Mouse (Mus musculus) kidney, embryonic 14.5 days (tissue): Measurements from ENCODE around the gene Sypl2. TPM values are rescaled to one million over a fixed set of nuclear protein-coding genes. Genes with fewer than 3 reads are reported as not detected.
"Not testable (repeated sequence)": the region's sequence is repeated elsewhere in the genome, so short reads cannot be mapped to it uniquely, and the experiment has no call there.

Source experiments
- ATAC-seq: fragments of 200-750 bp; cut with Nextera tagmentation; 2 replicates; pipeline ENCODE4 v1.8.0; 2017; ENCODE audit warnings: moderate number of reproducible peaks, mild to moderate bottlenecking, moderate TSS enrichment, moderate library complexity; ENCODE audit not compliant: low FRiP score, low TSS enrichment
- H3K27ac ChIP-seq: fragments of 300-500 bp; sonication (generic); 2 replicates; pipeline ENCODE4 v1.5.1; 2014; ENCODE audit warnings: low read depth, mild to moderate bottlenecking, low read length, moderate library complexity, mixed read lengths
- H3K27me3 ChIP-seq: fragments of 300-500 bp; sonication (generic); 2 replicates; pipeline ENCODE4 v1.6.1; 2014; ENCODE audit warnings: mild to moderate bottlenecking, low read length; ENCODE audit not compliant: control insufficient read depth, insufficient read depth
- H3K36me3 ChIP-seq: fragments of 300-500 bp; sonication (generic); 2 replicates; pipeline ENCODE4 v1.6.1; 2014; ENCODE audit warnings: low read length, mixed read lengths; ENCODE audit not compliant: control insufficient read depth, insufficient read depth
- H3K4me1 ChIP-seq: fragments of 300-500 bp; sonication (generic); 2 replicates; pipeline ENCODE4 v1.6.1; 2014; ENCODE audit warnings: low read length, mixed read lengths; ENCODE audit not compliant: control insufficient read depth, insufficient read depth
- H3K4me2 ChIP-seq: fragments of 300-500 bp; sonication (generic); replicated peaks from 2 replicates; pipeline ENCODE4 v1.6.1; 2014; ENCODE audit warnings: low read depth, mild to moderate bottlenecking, low read length
- H3K4me3 ChIP-seq: fragments of 300-500 bp; sonication (generic); 2 replicates; pipeline ENCODE4 v1.5.1; 2014; ENCODE audit warnings: mild to moderate bottlenecking, low read length
- H3K9ac ChIP-seq: fragments of 300-500 bp; sonication (generic); 2 replicates; pipeline ENCODE4 v1.6.1; 2014; ENCODE audit warnings: low read depth, mild to moderate bottlenecking, low read length, moderate library complexity
- H3K9me3 ChIP-seq: fragments of 300-500 bp; sonication (generic); 2 replicates; pipeline ENCODE4 v1.6.1; 2016; ENCODE audit warnings: low read length; ENCODE audit not compliant: control insufficient read depth
- WGBS: fragments of 180-500 bp; shearing (Covaris S2); extraction: QIAGEN DNeasy Blood & Tissue Kit; methylation state at CpG from one replicate; pipeline ENCODE4 v1.1.7; 2014; 5-methylcytosine and 5-hydroxymethylcytosine counted together
- polyA plus RNA-seq: library from polyadenylated mRNA; unstranded; fragments of >200 nt; fragmentation: Nextera tagmentation; extraction: Ambion mirVana; gene quantifications from 2 replicates; pipeline ENCODE4 v1.2.1, GENCODE M21; 2014

Sypl2 gene
- polyA plus RNA-seq, result 2.9 and 4.7 TPM in 2 replicates

GRCm38 (mm10) chr3:108226558-108227350 lies at the start of gene Sypl2:
TSS of gene Sypl2 (minus strand) at chr3:108226648.
- Histone ChIP-seq H3K4me2 (peak within 1 kb of the TSS; percentile 80), H3K9ac (peak within 1 kb of the TSS; percentile 56), H3K4me3 (peak within 1 kb of the TSS; percentile 53), H3K27me3 (peaks cover 24% of the 10 kb centered on the region), H3K4me1 (peaks cover 4% of the 10 kb centered on the region; the same call in 1 of the 2 replicates), H3K36me3 (no peaks in the 10 kb centered on the region), H3K27ac (0 out of 2 replicates have a peak within 1 kb of the TSS, but pooled peaks have one; percentile 13), H3K9me3 (no peaks in the 10 kb centered on the region)
- ATAC-seq, result peak; percentile 64
- WGBS, result 3% methylated on average over 42 of the region's 44 CpGs

DNA sequence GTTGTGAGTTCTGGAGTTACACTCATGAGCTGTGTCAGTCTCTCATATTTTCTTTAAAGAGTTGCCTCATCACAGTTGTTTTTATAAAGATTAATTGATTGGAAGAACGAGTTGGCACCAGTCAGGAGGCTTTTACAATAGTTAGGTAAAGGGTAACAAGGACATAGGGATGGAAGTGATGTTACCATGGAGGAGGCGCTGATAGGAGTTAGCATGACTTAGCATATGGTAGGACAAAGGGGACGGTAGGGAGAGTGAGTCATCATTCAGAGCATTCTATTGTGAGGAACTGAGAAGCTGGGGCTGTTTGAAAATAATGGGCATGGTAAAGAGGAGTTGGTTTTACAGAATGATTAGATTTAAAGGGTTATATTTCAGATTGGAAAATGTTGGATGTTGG lies 32.9 kb upstream of the Sypl2 start:
- H3K36me3 ChIP-seq, result peaks cover 23% of the 10 kb centered on the region
- no peak overlapping the region for H3K4me3 ChIP-seq
- no peak overlapping the region for H3K9ac ChIP-seq
- no peak overlapping the region for H3K27ac ChIP-seq
- H3K4me2 ChIP-seq, result no peak overlapping the region
- 79% methylated on average over 3 of the region's 3 CpGs for WGBS
- H3K27me3 ChIP-seq, result no peaks in the 10 kb centered on the region
- peaks cover 15% of the 10 kb centered on the region for H3K4me1 ChIP-seq
- no peaks in the 10 kb centered on the region for H3K9me3 ChIP-seq
- ATAC-seq, result no peak

DNA sequence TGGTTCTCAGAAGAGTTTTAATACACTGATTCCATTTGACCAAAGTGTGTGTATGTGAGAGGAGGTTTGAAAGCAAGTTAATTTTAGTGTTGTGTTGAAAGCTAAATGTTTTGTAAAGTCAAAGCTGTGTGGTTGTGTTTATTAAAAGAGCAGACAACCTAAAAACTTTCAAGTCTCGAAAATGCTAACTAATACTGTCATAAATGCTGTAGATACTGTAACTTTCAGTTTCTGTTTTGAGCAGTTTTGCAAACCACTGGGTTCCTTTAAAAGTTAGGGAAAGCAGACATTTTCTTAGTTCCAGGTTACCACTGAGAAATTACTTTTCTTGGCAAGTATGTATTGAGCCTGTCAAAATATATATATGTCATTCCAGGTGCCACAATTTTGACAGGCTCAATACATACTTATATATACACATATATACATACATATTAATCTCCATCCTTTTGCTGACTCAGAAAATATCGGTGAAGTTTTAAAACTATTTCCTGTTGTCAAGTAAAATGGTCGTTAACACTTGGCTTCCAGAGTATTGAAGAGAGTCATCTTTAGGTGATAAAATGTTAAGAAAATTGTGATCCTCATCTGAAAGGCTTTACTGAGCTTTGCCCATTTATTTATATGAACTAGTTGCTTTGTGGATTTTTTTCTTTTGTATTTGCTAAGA lies 31.5 kb upstream of the Sypl2 start:
- WGBS, result 72% methylated on average over 3 of the region's 3 CpGs
- peaks cover 11% of the 10 kb centered on the region; the same call in 1 of the 2 replicates for H3K36me3 ChIP-seq
- no peaks in the 10 kb centered on the region for H3K27me3 ChIP-seq
- H3K4me2 ChIP-seq, result peak overlapping the region; percentile 63
- peaks cover 15% of the 10 kb centered on the region for H3K4me1 ChIP-seq
- H3K9ac ChIP-seq, result peak overlapping the region; percentile 92
- no peaks in the 10 kb centered on the region for H3K9me3 ChIP-seq
- peak overlapping the region; percentile 99 for H3K4me3 ChIP-seq
- ATAC-seq, result no peak
- H3K27ac ChIP-seq, result no peak overlapping the region

DNA sequence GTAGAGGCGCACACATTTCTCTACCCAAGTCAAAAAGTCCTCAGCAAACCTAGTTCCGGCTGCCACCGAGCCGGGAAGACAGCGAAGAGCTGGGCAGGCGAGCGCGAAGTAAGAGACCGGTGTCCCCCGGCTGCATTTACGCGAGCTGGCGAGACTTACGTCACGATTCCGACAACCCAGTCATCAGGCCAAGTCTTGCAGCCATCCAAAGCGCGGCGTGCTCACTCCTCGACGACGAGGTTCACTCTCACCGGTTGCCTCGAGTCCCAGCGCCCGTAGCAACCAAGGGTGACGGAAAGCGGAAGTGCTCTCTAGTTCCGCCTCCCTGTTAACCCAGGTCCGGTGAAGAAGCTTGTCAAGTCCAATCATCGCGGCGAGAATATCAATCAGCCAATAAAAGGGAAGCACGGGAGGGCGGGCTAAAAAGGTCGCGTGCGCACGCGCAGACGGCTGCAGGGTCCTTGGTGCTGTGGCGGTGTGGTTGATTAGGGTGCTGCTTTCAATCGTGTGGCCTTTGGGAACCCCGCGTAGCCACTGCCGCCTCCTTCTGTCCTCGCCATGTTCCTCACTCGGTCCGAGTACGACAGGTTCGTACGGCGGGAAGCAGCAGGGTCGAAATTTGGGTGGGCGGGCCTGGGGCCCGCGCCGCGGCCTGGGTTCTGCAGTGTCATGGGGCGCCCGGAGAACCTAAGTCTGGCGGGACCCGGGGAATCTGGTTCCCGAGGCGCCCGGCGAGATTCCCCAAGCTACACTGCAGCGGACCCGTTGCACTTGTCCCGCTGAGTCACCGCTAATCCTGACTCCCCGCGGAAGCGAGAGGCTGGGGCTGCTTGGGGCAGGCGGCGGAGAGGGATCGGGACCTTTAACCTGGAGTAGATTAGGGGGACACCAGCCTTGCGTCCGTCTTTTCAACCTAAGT lies 30.5 kb upstream of the Sypl2 start, which contains the start of gene Psma5:
TSS of gene Psma5 (plus strand) at position 208 of the 919 bp plus-strand sequence.
- Histone ChIP-seq H3K36me3 (peaks cover 4% of the 10 kb centered on the region; the same call in 1 of the 2 replicates), H3K4me2 (peak within 1 kb of the TSS; percentile 67), H3K27me3 (no peaks in the 10 kb centered on the region), H3K9me3 (no peaks in the 10 kb centered on the region), H3K4me1 (peaks cover 15% of the 10 kb centered on the region), H3K27ac (peak within 1 kb of the TSS; percentile 30; the same call in 1 of the 2 replicates), H3K9ac (peak within 1 kb of the TSS; percentile 92), H3K4me3 (peak within 1 kb of the TSS; percentile 99)
- ATAC-seq, result peak; percentile 100
- under 1% methylated on average over 78 of the region's 79 CpGs for WGBS

DNA sequence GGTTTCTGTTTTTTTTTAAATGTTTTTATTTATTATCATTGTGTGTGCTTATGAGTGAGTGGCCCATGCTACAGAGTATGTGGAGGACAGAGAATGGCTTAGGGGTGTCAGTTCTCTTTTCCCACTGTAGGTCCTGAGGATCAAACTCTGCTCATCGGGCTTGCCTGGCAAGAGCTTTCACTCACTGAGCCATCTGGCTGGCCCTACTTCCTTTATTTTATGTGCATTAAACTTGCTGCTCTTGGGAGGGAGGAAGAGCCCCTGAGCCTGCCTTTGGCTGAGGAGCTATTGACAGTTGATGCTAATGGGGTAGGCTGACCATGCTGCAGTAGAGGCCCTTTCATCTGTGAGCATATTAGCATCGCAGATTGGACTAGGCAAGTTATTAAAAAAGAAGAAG lies 20.4 kb upstream of the Sypl2 start:
- H3K9ac ChIP-seq, result no peak overlapping the region
- H3K4me2 ChIP-seq, result no peak overlapping the region
- H3K36me3 ChIP-seq, result no peaks in the 10 kb centered on the region
- H3K9me3 ChIP-seq, result no peaks in the 10 kb centered on the region
- no peak for ATAC-seq
- H3K27ac ChIP-seq, result no peak overlapping the region
- 85% methylated on average over 2 of the region's 2 CpGs for WGBS
- H3K4me3 ChIP-seq, result no peak overlapping the region
- no peaks in the 10 kb centered on the region for H3K4me1 ChIP-seq
- no peaks in the 10 kb centered on the region for H3K27me3 ChIP-seq

DNA sequence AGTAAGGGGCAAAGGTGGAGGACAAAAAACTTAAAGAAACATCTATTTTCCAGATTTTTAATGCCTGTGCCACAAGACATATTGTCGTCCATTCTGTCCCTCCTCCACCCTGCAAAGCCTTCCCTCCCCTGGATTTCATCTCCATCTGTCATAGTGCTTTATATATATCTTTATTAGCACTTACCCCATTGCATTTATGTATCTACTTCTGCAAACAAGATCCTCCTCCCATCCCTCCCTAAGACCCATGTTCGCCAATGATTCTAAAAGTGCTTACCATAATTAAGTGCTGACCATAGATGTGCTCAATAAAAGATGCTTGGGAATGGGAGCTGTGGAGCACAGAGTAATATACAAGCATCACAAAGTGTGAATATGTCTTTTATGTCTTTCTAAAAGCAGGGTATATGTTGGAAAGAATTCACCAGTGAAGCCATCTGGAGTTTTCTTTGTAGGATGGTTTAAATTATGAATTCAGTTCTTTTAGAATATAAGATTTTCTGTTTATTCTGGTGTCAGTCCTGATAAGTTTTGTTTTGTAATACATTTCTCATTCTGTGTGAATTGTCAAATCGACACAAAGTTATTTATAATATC lies 14.9 kb upstream of the Sypl2 start:
- no peak overlapping the region for H3K4me2 ChIP-seq
- WGBS, result 87% methylated on average over 3 of the region's 3 CpGs
- no peaks in the 10 kb centered on the region for H3K4me1 ChIP-seq
- no peak overlapping the region for H3K9ac ChIP-seq
- H3K4me3 ChIP-seq, result no peak overlapping the region
- ATAC-seq, result no peak
- no peak overlapping the region for H3K27ac ChIP-seq
- H3K27me3 ChIP-seq, result no peaks in the 10 kb centered on the region
- H3K36me3 ChIP-seq, result no peaks in the 10 kb centered on the region
- H3K9me3 ChIP-seq, result no peaks in the 10 kb centered on the region

GRCm38 (mm10) chr3:108237474-108238102 lies 11.1 kb upstream of the Sypl2 start:
- not testable (repeated sequence) for H3K27ac ChIP-seq, H3K4me1 ChIP-seq, ATAC-seq, H3K4me3 ChIP-seq, H3K4me2 ChIP-seq, H3K27me3 ChIP-seq, H3K9me3 ChIP-seq, H3K36me3 ChIP-seq, H3K9ac ChIP-seq
- WGBS, result 91% methylated on average over 4 of the region's 4 CpGs

GRCm38 (mm10) chr3:108231646-108232045 lies 5.2 kb upstream of the Sypl2 start:
- peaks cover 8% of the 10 kb centered on the region for H3K27me3 ChIP-seq
- no peak for ATAC-seq
- no peak overlapping the region for H3K9ac ChIP-seq
- no peaks in the 10 kb centered on the region for H3K4me1 ChIP-seq
- 75% methylated on average over 4 of the region's 4 CpGs for WGBS
- no peak overlapping the region for H3K4me2 ChIP-seq
- no peak overlapping the region for H3K27ac ChIP-seq
- no peak overlapping the region for H3K4me3 ChIP-seq
- H3K9me3 ChIP-seq, result no peaks in the 10 kb centered on the region
- no peaks in the 10 kb centered on the region for H3K36me3 ChIP-seq
